Mouse (Mus musculus) testis, adult 2 months (tissue): ENCODE measurements around the gene Efcab11. TPM values are rescaled to one million over a fixed set of nuclear protein-coding genes. Genes with fewer than 3 reads are reported as not detected.

ENCODE experiments used
- H3K27ac ChIP-seq: fragments of 200-500 bp; 2 replicates; pipeline ENCODE4 v1.5.1; 2012; ENCODE audit warnings: low read depth, low read length; ENCODE audit not compliant: control insufficient read depth, insufficient read depth
- H3K27me3 ChIP-seq: fragments of 200-500 bp; 2 replicates; pipeline ENCODE4 v1.6.1; 2012; ENCODE audit warnings: mild to moderate bottlenecking, low read length, moderate library complexity; ENCODE audit not compliant: control insufficient read depth, insufficient read depth
- H3K36me3 ChIP-seq: fragments of 200-500 bp; 2 replicates; pipeline ENCODE4 v1.6.1; 2012; ENCODE audit warnings: mild to moderate bottlenecking, low read length; ENCODE audit not compliant: control insufficient read depth, insufficient read depth
- H3K4me1 ChIP-seq: fragments of 200-500 bp; 2 replicates; pipeline ENCODE4 v1.6.1; 2012; ENCODE audit warnings: low read length; ENCODE audit not compliant: control insufficient read depth, insufficient read depth
- H3K4me3 ChIP-seq: fragments of 200-500 bp; 2 replicates; pipeline ENCODE4 v1.5.1; 2012; ENCODE audit warnings: low read depth, mild to moderate bottlenecking, low read length, moderate library complexity, mixed read lengths; ENCODE audit not compliant: control insufficient read depth
- CTCF ChIP-seq: fragments of 200-500 bp; IDR thresholded peaks from 2 replicates; pipeline ENCODE4 v1.5.1; 2012; ENCODE audit warnings: low read depth, mild to moderate bottlenecking, inconsistent platforms, low read length, moderate library complexity; ENCODE audit not compliant: control insufficient read depth, insufficient read depth, insufficient replicate concordance
- POLR2A ChIP-seq: fragments of 200-500 bp; IDR thresholded peaks from 2 replicates; pipeline ENCODE4 v1.6.1; 2012; ENCODE audit warnings: low read depth, mild to moderate bottlenecking, inconsistent platforms, low read length, moderate library complexity; ENCODE audit not compliant: control insufficient read depth
- polyA plus RNA-seq: library from polyadenylated mRNA; depleted of rRNA; stranded (reverse); fragments of >200 nt; gene quantifications from 2 replicates; pipeline ENCODE4 v1.2.3, GENCODE M21; 2012

Efcab11 gene
- polyA plus RNA-seq, 1 experiment = 7.1 TPM

GRCm38 (mm10) chr12:99899991-99900390 lies 15.8 kb upstream of the Efcab11 start:
- H3K4me3 ChIP-seq = no peak overlapping the region
- no peaks in the 10 kb centered on the region for H3K4me1 ChIP-seq
- no peak overlapping the region for H3K27ac ChIP-seq
- H3K27me3 ChIP-seq = no peaks in the 10 kb centered on the region
- no peak for TF ChIP-seq POLR2A
- TF ChIP-seq CTCF = no peak
- H3K36me3 ChIP-seq = peaks cover 1% of the 10 kb centered on the region

GRCm38 (mm10) chr12:99898248-99898870 lies 14.1 kb upstream of the Efcab11 start:
- TF ChIP-seq POLR2A = no peak
- TF ChIP-seq CTCF = no peak
- Histone ChIP-seq H3K27me3 (no peaks in the 10 kb centered on the region), H3K4me3 (no peak overlapping the region), H3K27ac (no peak overlapping the region), H3K36me3 (peaks cover 1% of the 10 kb centered on the region), H3K4me1 (no peaks in the 10 kb centered on the region)

GRCm38 (mm10) chr12:99897846-99898245 lies 13.6 kb upstream of the Efcab11 start:
- H3K4me1 ChIP-seq = no peaks in the 10 kb centered on the region
- peaks cover 1% of the 10 kb centered on the region for H3K36me3 ChIP-seq
- no peak overlapping the region for H3K27ac ChIP-seq
- H3K4me3 ChIP-seq = no peak overlapping the region
- no peaks in the 10 kb centered on the region for H3K27me3 ChIP-seq
- TF ChIP-seq POLR2A = no peak
- no peak for TF ChIP-seq CTCF

GRCm38 (mm10) chr12:99885282-99885901 lies 1.2 kb upstream of the Efcab11 start:
- Histone ChIP-seq H3K27ac (no peak overlapping the region), H3K27me3 (no peaks in the 10 kb centered on the region), H3K4me1 (peaks cover 6% of the 10 kb centered on the region), H3K4me3 (peak overlapping the region; percentile 95), H3K36me3 (no peaks in the 10 kb centered on the region; the same call in 1 of the 2 replicates)
- TF ChIP-seq POLR2A (no peak), CTCF (no peak)

GRCm38 (mm10) chr12:99883713-99884105 lies 530 bp downstream of the Efcab11 start:
- no peaks in the 10 kb centered on the region for H3K27me3 ChIP-seq
- peak overlapping the region; percentile 84 for H3K27ac ChIP-seq
- TF ChIP-seq POLR2A (no peak), CTCF (no peak)
- H3K4me1 ChIP-seq = peaks cover 6% of the 10 kb centered on the region
- peak overlapping the region; percentile 95 for H3K4me3 ChIP-seq
- no peaks in the 10 kb centered on the region for H3K36me3 ChIP-seq

GRCm38 (mm10) chr12:99883000-99883712 lies 1.1 kb downstream of the Efcab11 start:
- H3K36me3 ChIP-seq = no peaks in the 10 kb centered on the region
- TF ChIP-seq CTCF (no peak), POLR2A (peak; percentile 94)
- peak overlapping the region; percentile 95 for H3K4me3 ChIP-seq
- H3K27ac ChIP-seq = peak overlapping the region; percentile 84
- peaks cover 6% of the 10 kb centered on the region for H3K4me1 ChIP-seq
- no peaks in the 10 kb centered on the region for H3K27me3 ChIP-seq

GRCm38 (mm10) chr12:99874609-99875008 lies 9.6 kb downstream of the Efcab11 start:
- H3K36me3 ChIP-seq = no peaks in the 10 kb centered on the region
- H3K27me3 ChIP-seq = no peaks in the 10 kb centered on the region
- no peaks in the 10 kb centered on the region for H3K4me1 ChIP-seq
- H3K27ac ChIP-seq = no peak overlapping the region
- no peak overlapping the region for H3K4me3 ChIP-seq
- TF ChIP-seq CTCF (no peak), POLR2A (no peak)
